Mouse (Mus musculus) heart, adult 2 months (tissue): ENCODE measurements at regions not wholly inside any gene's neighbourhood (a gene's known extent, or its start where the extent isn't known, plus 50 kb on each side); places are given as distances from the start of the nearest gene placed in this dataset.
A peak's percentile ranks its signal among the peaks of the same experiment; 100 is the strongest.

Experiments used
- DNase-seq, 2 experiments: peaks; one replicate each; pipeline ENCODE4 v3.0.0; 2021
- H3K27ac ChIP-seq: fragments of 200-600 bp; 2 replicates; pipeline ENCODE4 v1.8.1; 2022
- H3K27me3 ChIP-seq: fragments of 200-500 bp; 2 replicates; pipeline ENCODE4 v1.6.1; 2012; ENCODE audit warnings: mild to moderate bottlenecking, low read length, inconsistent platforms, mixed read lengths; ENCODE audit not compliant: control insufficient read depth, insufficient read depth
- H3K36me3 ChIP-seq: fragments of 200-500 bp; 2 replicates; pipeline ENCODE4 v1.6.1; 2012; ENCODE audit warnings: low read length, inconsistent platforms; ENCODE audit not compliant: control insufficient read depth, insufficient read depth
- H3K4me1 ChIP-seq: fragments of 200-500 bp; 2 replicates; pipeline ENCODE4 v1.6.1; 2011; ENCODE audit warnings: low read length; ENCODE audit not compliant: control insufficient read depth, insufficient read depth
- H3K4me3 ChIP-seq: fragments of 200-600 bp; 2 replicates; pipeline ENCODE4 v1.8.1; 2022
- H3K79me2 ChIP-seq: fragments of 200-500 bp; replicated peaks from 2 replicates; pipeline ENCODE4 v1.6.1; 2012; ENCODE audit warnings: mild to moderate bottlenecking, inconsistent platforms, low read length, moderate library complexity, mixed read lengths; ENCODE audit not compliant: control insufficient read depth, insufficient read depth
- H3K9ac ChIP-seq: fragments of 200-500 bp; 2 replicates; pipeline ENCODE4 v1.6.1; 2012; ENCODE audit warnings: low read depth, mild to moderate bottlenecking, control low read depth, inconsistent platforms, low read length, mixed read lengths
- CTCF ChIP-seq: fragments of 200-600 bp; IDR thresholded peaks from 2 replicates; pipeline ENCODE4 v1.8.1; 2022; ENCODE audit warnings: antibody characterized with exemption, mild to moderate bottlenecking, moderate library complexity
- EP300 ChIP-seq: fragments of 200-500 bp; IDR thresholded peaks from 2 replicates; pipeline ENCODE4 v1.6.1; 2011; ENCODE audit warnings: low read depth, low read length, control low read depth; ENCODE audit not compliant: insufficient read depth
- POLR2A ChIP-seq: fragments of 200-500 bp; IDR thresholded peaks from 2 replicates; pipeline ENCODE4 v1.6.1; 2011; ENCODE audit warnings: mild to moderate bottlenecking, low read depth, low read length, control low read depth; ENCODE audit not compliant: insufficient read depth
- WGBS: fragments of 180-500 bp; shearing (Covaris S2); methylation state at CpG from one replicate; pipeline ENCODE4 v1.1.7; 2018; 5-methylcytosine and 5-hydroxymethylcytosine counted together
- intact Hi-C: fragments of 180-260 bp; cut with DNase I; formaldehyde crosslinking; loops from one replicate; pipeline ENCODE4 v1.15.1; 2025

GRCm38 (mm10) chr14:73996229-73996628, 335.2 kb downstream of the Gm21750 start:
- intact Hi-C loops, result no loop called here
- 88% methylated on average over 4 of the region's 4 CpGs for WGBS
- no peak overlapping the region for H3K27ac ChIP-seq
- H3K27me3 ChIP-seq, result no peaks in the 10 kb centered on the region
- TF ChIP-seq CTCF (peak; percentile 24), POLR2A (no peak)
- no peak for DNase-seq
- no peaks in the 10 kb centered on the region for H3K36me3 ChIP-seq
- no peaks in the 10 kb centered on the region for H3K4me1 ChIP-seq
- H3K9ac ChIP-seq, result no peak overlapping the region
- no peak overlapping the region for H3K4me3 ChIP-seq
- no peaks in the 10 kb centered on the region for H3K79me2 ChIP-seq

GRCm38 (mm10) chr14:73997796-73998195, 336.8 kb downstream of the Gm21750 start:
- DNase-seq, result no peak
- no peaks in the 10 kb centered on the region for H3K36me3 ChIP-seq
- H3K9ac ChIP-seq, result no peak overlapping the region
- no peak overlapping the region for H3K4me3 ChIP-seq
- 78% methylated on average over 2 of the region's 2 CpGs for WGBS
- H3K27me3 ChIP-seq, result no peaks in the 10 kb centered on the region
- no peak overlapping the region for H3K27ac ChIP-seq
- no peaks in the 10 kb centered on the region for H3K79me2 ChIP-seq
- TF ChIP-seq EP300, result no peak
- no peak for TF ChIP-seq CTCF
- no peak for TF ChIP-seq POLR2A
- intact Hi-C loops, result no loop called here
- H3K4me1 ChIP-seq, result no peaks in the 10 kb centered on the region

- Histone ChIP-seq H3K27ac (no peak overlapping the region), H3K27me3 (no peaks in the 10 kb centered on the region), H3K9ac (no peak overlapping the region), H3K4me3 (no peak overlapping the region), H3K36me3 (no peaks in the 10 kb centered on the region), H3K4me1 (no peaks in the 10 kb centered on the region), H3K79me2 (no peaks in the 10 kb centered on the region)
- TF ChIP-seq POLR2A (no peak), CTCF (no peak), EP300 (no peak)
- 9% methylated on average over 2 of the region's 2 CpGs for WGBS
- DNase-seq, result no peak
- intact Hi-C loops, result no loop called here
Observed at GRCm38 (mm10) chr14:73999409-73999909, 338.4 kb downstream of the Gm21750 start.

GRCm38 (mm10) chr14:74006911-74007310, 345.9 kb downstream of the Gm21750 start:
- WGBS, result 86% methylated on average over 4 of the region's 4 CpGs
- no peak for TF ChIP-seq EP300
- TF ChIP-seq POLR2A, result no peak
- no peak for TF ChIP-seq CTCF
- no peak overlapping the region for H3K9ac ChIP-seq
- DNase-seq, result no peak
- H3K4me1 ChIP-seq, result no peaks in the 10 kb centered on the region
- H3K27me3 ChIP-seq, result no peaks in the 10 kb centered on the region
- intact Hi-C loops, result no loop called here
- H3K36me3 ChIP-seq, result no peaks in the 10 kb centered on the region
- no peaks in the 10 kb centered on the region for H3K79me2 ChIP-seq
- no peak overlapping the region for H3K27ac ChIP-seq
- H3K4me3 ChIP-seq, result no peak overlapping the region

- no peak overlapping the region for H3K4me3 ChIP-seq
- no peaks in the 10 kb centered on the region for H3K4me1 ChIP-seq
- intact Hi-C loops, result no loop called here
- H3K9ac ChIP-seq, result no peak overlapping the region
- DNase-seq, result no peak
- 51% methylated on average over 1 of the region's 1 CpGs for WGBS
- H3K36me3 ChIP-seq, result no peaks in the 10 kb centered on the region
- H3K27me3 ChIP-seq, result no peaks in the 10 kb centered on the region
- no peak overlapping the region for H3K27ac ChIP-seq
- H3K79me2 ChIP-seq, result no peaks in the 10 kb centered on the region
- TF ChIP-seq POLR2A (no peak), EP300 (no peak), CTCF (no peak)
Observed at GRCm38 (mm10) chr14:74011555-74011954, 350.5 kb downstream of the Gm21750 start.

- Histone ChIP-seq H3K4me1 (no peaks in the 10 kb centered on the region), H3K27ac (no peak overlapping the region), H3K9ac (no peak overlapping the region), H3K36me3 (no peaks in the 10 kb centered on the region), H3K4me3 (no peak overlapping the region), H3K79me2 (no peaks in the 10 kb centered on the region), H3K27me3 (no peaks in the 10 kb centered on the region)
- DNase-seq, result no peak
- intact Hi-C loops, result no loop called here
- 65% methylated on average over 2 of the region's 2 CpGs for WGBS
- no peak for TF ChIP-seq EP300
- TF ChIP-seq POLR2A, result no peak
- TF ChIP-seq CTCF, result no peak
Observed at GRCm38 (mm10) chr14:74019421-74019820, 358.4 kb downstream of the Gm21750 start.
